28 mouse cellular contexts compared by ENCODE assay signal in genomic region chr1:183099686-183100085, GRCm38 (mm10).
"Had no signal": no experiment of that assay in that cellular context is flagged by ENCODE, and none has a peak within 500 bp of the region (broad histone marks: within the 10 kb centered on the region; RNA-seq: fewer than 3 reads in every experiment).

No protein-coding gene starts in this region.

- H3K9me3 ChIP-seq: embryonic facial prominence, embryonic 10.5 days; embryonic facial prominence, embryonic 12.5 days; embryonic facial prominence, embryonic 13.5 days; embryonic facial prominence, embryonic 15.5 days; forebrain, embryonic 10.5 days; forebrain, embryonic 12.5 days; forebrain, embryonic 13.5 days; forebrain, embryonic 15.5 days had no signal

- H3K36me3 ChIP-seq: forebrain, embryonic 15.5 days had no signal

- H3K4me1 ChIP-seq: forebrain, embryonic 15.5 days had no signal

- H3K27me3 ChIP-seq: embryonic facial prominence, embryonic 12.5 days; embryonic facial prominence, embryonic 13.5 days; embryonic facial prominence, embryonic 15.5 days; forebrain, embryonic 12.5 days; forebrain, embryonic 13.5 days; forebrain, embryonic 15.5 days had no signal

- H3K4me3 ChIP-seq: embryonic facial prominence, embryonic 10.5 days; embryonic facial prominence, embryonic 12.5 days; embryonic facial prominence, embryonic 13.5 days; embryonic facial prominence, embryonic 15.5 days; erythroblast, embryonic 14.5 days; forebrain, embryonic 10.5 days; forebrain, embryonic 12.5 days; forebrain, embryonic 13.5 days; forebrain, embryonic 15.5 days; gastrocnemius, adult 2 months had no signal

- DNase-seq: cerebellum, adult 18-20 months; cerebellum, adult 2 months; cerebellum, adult 8-10 months; cerebellum, adult 9-10 months; cerebellum, adult 9-11 months; cerebellum, postnatal 10 days; cerebellum, postnatal 14 days; cerebellum, postnatal 25 days; cerebellum, postnatal 36 days; embryo, embryonic 11 days; forebrain, postnatal 0 days; gastrocnemius, adult 2 months; gastrocnemius, postnatal 10 days; gastrocnemius, postnatal 14 days; gastrocnemius, postnatal 25 days; gastrocnemius, postnatal 36 days; heart, adult 18-20 months had no signal

- ATAC-seq: forebrain, embryonic 13.5 days; forebrain, embryonic 14.5 days; forebrain, embryonic 15.5 days; forebrain, embryonic 16.5 days; forebrain, postnatal 0 days had no signal

- H3K4me2 ChIP-seq: embryonic facial prominence, embryonic 12.5 days; embryonic facial prominence, embryonic 13.5 days; embryonic facial prominence, embryonic 15.5 days; forebrain, embryonic 12.5 days; forebrain, embryonic 13.5 days; forebrain, embryonic 15.5 days had no signal

- H3K27ac ChIP-seq: embryonic facial prominence, embryonic 10.5 days; embryonic facial prominence, embryonic 12.5 days; embryonic facial prominence, embryonic 13.5 days; embryonic facial prominence, embryonic 15.5 days; forebrain, embryonic 10.5 days; forebrain, embryonic 12.5 days; forebrain, embryonic 13.5 days; forebrain, embryonic 15.5 days; gastrocnemius, adult 2 months had no signal

- H3K9ac ChIP-seq: embryonic facial prominence, embryonic 12.5 days; embryonic facial prominence, embryonic 13.5 days; embryonic facial prominence, embryonic 15.5 days; forebrain, embryonic 12.5 days; forebrain, embryonic 13.5 days; forebrain, embryonic 15.5 days; forebrain, postnatal 0 days had no signal
